Mouse (Mus musculus) C2C12 (cell line): Measurements from ENCODE around the gene Pfkfb3.

Experiments
- CEBPB ChIP-seq: IDR thresholded peaks from one replicate; pipeline ENCODE4 v1.6.1; 2011; ENCODE audit warnings: low read depth, mild to moderate bottlenecking, control low read depth, moderate library complexity
- CTCF ChIP-seq: IDR thresholded peaks from one replicate; pipeline ENCODE4 v1.5.1; 2011; ENCODE audit not compliant: control insufficient read depth, insufficient read depth, insufficient read length
- FOSL1 ChIP-seq: IDR thresholded peaks from one replicate; pipeline ENCODE4 v1.8.0; 2011; ENCODE audit warnings: mild to moderate bottlenecking, low read length; ENCODE audit not compliant: poor library complexity, insufficient read depth, severe bottlenecking
- MAX ChIP-seq: IDR thresholded peaks from one replicate; pipeline ENCODE4 v1.6.1; 2011; ENCODE audit warnings: mild to moderate bottlenecking, control low read depth
- MYOG ChIP-seq: IDR thresholded peaks from one replicate; pipeline ENCODE4 v1.6.1; 2011; ENCODE audit not compliant: control insufficient read depth, insufficient read length; ENCODE audit errors: extremely low read depth
- USF1 ChIP-seq: IDR thresholded peaks from one replicate; pipeline ENCODE4 v1.6.1; 2011; ENCODE audit warnings: low read depth, mild to moderate bottlenecking, control low read depth, moderate library complexity

GRCm38 (mm10) chr2:11571004-11571535, 17.2 kb upstream of the Pfkfb3 start:
- no peak for TF ChIP-seq USF1
- TF ChIP-seq CTCF, result no peak
- TF ChIP-seq CEBPB, result no peak
- TF ChIP-seq MYOG, result no peak
- TF ChIP-seq FOSL1, result no peak
- no peak for TF ChIP-seq MAX
